18 mouse cellular contexts compared by ENCODE assay signal in genomic region chr16:18713017-18713416, GRCm38 (mm10).
"Had no signal": no experiment of that assay in that cellular context is flagged by ENCODE, and none has a peak within 500 bp of the region (broad histone marks: within the 10 kb centered on the region; RNA-seq: fewer than 3 reads in every experiment).

No protein-coding gene starts in this region.

- ATAC-seq: midbrain, embryonic 16.5 days had no signal

- H3K27ac ChIP-seq: liver, embryonic 14.5 days; lung, embryonic 15.5 days; midbrain, embryonic 10.5 days; midbrain, embryonic 12.5 days; neural tube, embryonic 13.5 days; neural tube, embryonic 15.5 days had no signal

- H3K9me3 ChIP-seq: lung, embryonic 15.5 days; midbrain, embryonic 10.5 days; midbrain, embryonic 12.5 days; neural tube, embryonic 13.5 days; neural tube, embryonic 15.5 days had no signal

- H3K4me2 ChIP-seq: lung, embryonic 15.5 days; midbrain, embryonic 12.5 days; neural tube, embryonic 13.5 days; neural tube, embryonic 15.5 days had no signal

- H3K9ac ChIP-seq: liver, embryonic 14.5 days; lung, embryonic 15.5 days; midbrain, embryonic 12.5 days; neural tube, embryonic 13.5 days; neural tube, embryonic 15.5 days had no signal

- DNase-seq: lung, adult 2 months; lung, postnatal 10 days; lung, postnatal 4 days; midbrain, embryonic 14.5 days; retina, postnatal 1 day; right cerebral cortex, adult 18-20 months; right cerebral cortex, postnatal 25 days; right cerebral cortex, postnatal 4 days; spleen, adult 18-20 months had no signal

- H3K36me3 ChIP-seq: lung, embryonic 15.5 days; midbrain, embryonic 10.5 days; midbrain, embryonic 12.5 days; neural tube, embryonic 13.5 days; neural tube, embryonic 15.5 days had no signal

- H3K4me1 ChIP-seq: midbrain, embryonic 10.5 days; midbrain, embryonic 12.5 days; neural tube, embryonic 13.5 days; neural tube, embryonic 15.5 days had no signal

- H3K4me3 ChIP-seq: lung, embryonic 15.5 days; megakaryocyte, embryonic 14.5 days; midbrain, embryonic 10.5 days; midbrain, embryonic 12.5 days; myocyte; neural tube, embryonic 13.5 days; neural tube, embryonic 15.5 days had no signal

- H3K27me3 ChIP-seq: lung, embryonic 15.5 days; midbrain, embryonic 12.5 days; neural tube, embryonic 13.5 days; neural tube, embryonic 15.5 days had no signal
